ENCODE assay signal across 26 mouse cellular contexts in the genomic region with DNA sequence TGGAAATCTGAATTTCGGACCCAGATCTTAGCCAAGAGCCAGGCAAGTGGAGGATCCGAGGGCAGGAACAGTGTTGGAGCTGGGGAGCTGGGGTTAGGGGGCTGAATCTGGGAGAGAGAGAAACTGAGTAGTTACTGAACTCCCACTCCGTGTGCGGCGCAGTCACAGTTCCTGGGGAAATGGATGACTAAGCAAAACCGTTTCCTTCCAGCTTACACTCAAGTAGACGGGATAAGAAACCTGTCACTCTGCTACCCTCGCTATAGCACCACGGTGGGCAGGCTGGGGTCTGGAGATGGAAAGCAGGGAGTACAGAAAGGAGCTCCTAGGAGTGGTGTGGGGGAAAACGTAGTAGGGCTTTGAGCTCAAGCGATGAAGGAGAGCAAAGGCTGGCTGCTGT. TPM values are rescaled to one million over a fixed set of nuclear protein-coding genes. Genes with fewer than 3 reads are reported as not detected.
"Had no signal": no experiment of that assay in that cellular context is flagged by ENCODE, and none has a peak within 500 bp of the region (broad histone marks: within the 10 kb centered on the region; RNA-seq: fewer than 3 reads in every experiment).

No protein-coding gene starts in this region.

- ATAC-seq: hindbrain, embryonic 16.5 days; inflammation-experienced regulatory T-cells, adult 6 months; intestine, embryonic 15.5 days; intestine, postnatal 0 days; liver, embryonic 12.5 days had no signal

- H3K36me3 ChIP-seq: heart, embryonic 10.5 days; heart, embryonic 12.5 days; hindbrain, embryonic 10.5 days; hindbrain, embryonic 12.5 days; intestine, embryonic 15.5 days; limb, embryonic 13.5 days; limb, embryonic 15.5 days; liver, embryonic 12.5 days had no signal

- H3K27ac ChIP-seq: heart, embryonic 10.5 days; hindbrain, embryonic 10.5 days; hindbrain, embryonic 12.5 days; hindbrain, embryonic 14.5 days; intestine, embryonic 15.5 days; layer of hippocampus, adult 2 months; limb, embryonic 13.5 days; limb, embryonic 15.5 days; liver, embryonic 12.5 days; liver, embryonic 14.5 days had no signal

- H3K4me2 ChIP-seq: heart, embryonic 12.5 days; hindbrain, embryonic 12.5 days; hindbrain, embryonic 14.5 days; intestine, embryonic 15.5 days; limb, embryonic 13.5 days; limb, embryonic 15.5 days; liver, embryonic 12.5 days had no signal

- H3K4me3 ChIP-seq: heart, embryonic 10.5 days; heart, embryonic 12.5 days; hindbrain, embryonic 10.5 days; hindbrain, embryonic 12.5 days; intestine, embryonic 15.5 days; layer of hippocampus, adult 2 months; limb, embryonic 13.5 days; limb, embryonic 15.5 days; liver, embryonic 12.5 days had no signal

- DNase-seq: gastrocnemius, postnatal 14 days; gastrocnemius, postnatal 36 days; heart, adult 18-20 months; heart, postnatal 14 days; heart, postnatal 36 days; kidney, adult 18-20 months; kidney, adult 8-10 months; kidney, postnatal 10 days; kidney, postnatal 4 days; layer of hippocampus, adult 9-11 months; layer of hippocampus, postnatal 36 days; left cerebral cortex, postnatal 4 days had no signal

- H3K9ac ChIP-seq: heart, embryonic 12.5 days; hindbrain, embryonic 12.5 days; hindbrain, embryonic 14.5 days; intestine, embryonic 15.5 days; limb, embryonic 13.5 days; limb, embryonic 15.5 days; liver, embryonic 12.5 days; liver, embryonic 14.5 days had no signal

- H3K9me3 ChIP-seq: heart, embryonic 10.5 days; heart, embryonic 12.5 days; hindbrain, embryonic 10.5 days; hindbrain, embryonic 12.5 days; intestine, embryonic 15.5 days; limb, embryonic 13.5 days; limb, embryonic 15.5 days; liver, embryonic 12.5 days had no signal

RNA-seq across cellular contexts. Expression of a gene that starts 5.0 kb away (rescaled TPM):
- total RNA-seq: layer of hippocampus, postnatal 36 days had no signal
